Comparison of ENCODE assay signal across 8 mouse cellular contexts in the genomic region with DNA sequence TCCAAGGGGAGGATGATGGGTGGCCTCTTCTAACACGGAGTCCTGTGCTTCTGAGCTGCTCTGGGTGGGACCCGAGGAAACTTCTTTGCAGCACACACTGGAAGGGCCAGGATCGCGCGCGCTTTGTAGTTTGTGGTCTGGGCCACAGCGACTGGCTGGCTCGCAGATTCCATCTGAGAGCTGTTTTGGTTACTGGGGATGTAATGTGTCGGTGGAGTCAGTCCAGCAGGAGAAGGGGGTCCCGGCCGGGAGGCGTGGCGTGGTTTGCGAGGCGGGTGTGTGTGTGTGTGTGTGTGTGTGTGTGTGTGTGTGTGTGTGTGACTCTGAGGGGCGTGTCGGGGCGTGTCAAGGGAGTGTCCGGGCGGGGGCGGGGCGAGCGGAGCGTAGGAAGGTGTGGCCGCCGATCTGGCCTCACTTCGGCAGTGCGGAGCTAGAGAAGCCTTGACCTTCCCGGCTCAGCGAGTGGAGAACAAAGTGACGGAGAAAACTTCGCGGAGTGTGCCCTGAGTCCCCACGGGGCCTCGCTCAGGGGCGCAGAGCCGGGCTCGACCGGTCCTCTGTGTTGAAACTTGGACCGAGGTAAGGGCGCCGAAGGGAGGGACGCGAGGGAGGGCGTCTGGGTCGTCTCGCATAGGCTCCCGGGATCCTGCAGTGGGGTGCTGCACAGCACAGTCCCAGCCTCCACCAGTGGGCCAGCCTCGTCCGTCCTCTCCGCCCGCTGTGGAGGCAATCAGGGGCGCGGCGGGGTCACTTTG. TPM values are rescaled to one million over a fixed set of nuclear protein-coding genes. Genes with fewer than 3 reads are reported as not detected.
DNase-seq lines count a peak whose midpoint lies in the region; ATAC-seq and TF ChIP-seq lines count a peak whose summit lies in the region.

TSS of gene Tiam2 (plus strand) at position 426 of the 755 bp plus-strand sequence.

- peak within 1 kb of the TSS; percentile 79 for H3K4me2 ChIP-seq in embryonic facial prominence, embryonic 13.5 days

- WGBS in embryonic facial prominence, embryonic 13.5 days: 1% methylated on average over 53 of the region's 55 CpGs

- in situ Hi-C loops in Patski (cut with MboI; ENCODE audit: low pct_unique_long_range_greater_than_20kb): no loop called here

- H3K36me3 ChIP-seq in embryonic facial prominence, embryonic 13.5 days: no peaks in the 10 kb centered on the region

- POLR2A ChIA-PET in Patski (lab: Charles Lee): interaction anchor here (0.7 kb wide), 1 partner anchor 60 kb away, joined by 3 read pairs; no protein-coding TSS in a partner anchor

- ATAC-seq in Patski: peak; percentile 60
- ATAC-seq in embryonic facial prominence, embryonic 13.5 days (ENCODE audit: insufficient number of reproducible peaks, insufficient read depth, low FRiP score, low TSS enrichment, low read depth): peak; percentile 80

- H3K9me3 ChIP-seq in embryonic facial prominence, embryonic 13.5 days: no peaks in the 10 kb centered on the region

- peaks cover 39% of the 10 kb centered on the region for H3K4me1 ChIP-seq in embryonic facial prominence, embryonic 13.5 days

- no peaks in the 10 kb centered on the region for H3K27me3 ChIP-seq in Patski
- no peaks in the 10 kb centered on the region for H3K27me3 ChIP-seq in embryonic facial prominence, embryonic 13.5 days

- no peak for TF ChIP-seq CTCF in Patski (IDR thresholded peaks at IDR 0.05)

- CTCF ChIA-PET in Patski (lab: Charles Lee): interaction anchor here (1.6 kb wide), 1 partner anchor 10 kb away, joined by 4 read pairs; no protein-coding TSS in a partner anchor

- peak within 1 kb of the TSS; percentile 83 for H3K9ac ChIP-seq in embryonic facial prominence, embryonic 13.5 days

- peak; percentile 91 for DNase-seq in 3134 (ENCODE audit: extremely low read depth, insufficient read length, low spot score)
- DNase-seq in Patski (ENCODE audit: low read depth, low spot score): no peak
- peak; percentile 57 to 58 for DNase-seq in heart, postnatal 10 days
- peak; percentile 81 to 87 for DNase-seq in kidney, postnatal 4 days
- DNase-seq in lung, postnatal 10 days: peak; percentile 74
- DNase-seq in ovary, postnatal 14 days (ENCODE audit: low spot score): peak; percentile 49
- DNase-seq in frontal cortex, postnatal 25 days (ENCODE audit: low spot score in 2 of 2): no peak

- H3K4me3 ChIP-seq in embryonic facial prominence, embryonic 13.5 days: peak within 1 kb of the TSS; percentile 77

- intact Hi-C loops in heart, postnatal 10 days (cut with DNase I): loop anchor here (5.0 kb wide), 1 partner anchor 39 kb away; no protein-coding TSS in a partner anchor

- peak within 1 kb of the TSS; percentile 83 for H3K27ac ChIP-seq in embryonic facial prominence, embryonic 13.5 days

RNA-seq across cellular contexts. Expression of gene Tiam2, which starts in this region (rescaled TPM):
- 13.8 TPM for polyA plus RNA-seq in Patski (2021)
- polyA plus RNA-seq in embryonic facial prominence, embryonic 13.5 days (2015; fragmentation: Nextera tagmentation; extraction: Ambion mirVana): 25.2 and 31.8 TPM in 2 replicates
- total RNA-seq in heart, postnatal 10 days (2021): 1 to 10 TPM; 5.2 to 5.7 TPM

Comparison
In these comparisons a context has a peak if more than half of its experiments do, and no peak if none do; other contexts are left out.
1. DNase-seq: peak in 3134 (single experiment), heart, postnatal 10 days (2 of 2), kidney, postnatal 4 days (2 of 2), lung, postnatal 10 days (single experiment) and ovary, postnatal 14 days (single experiment); none in Patski (single experiment) and frontal cortex, postnatal 25 days (0 of 2).